Mouse (Mus musculus): ENCODE measurements around the gene Stx4a.
"Not testable (repeated sequence)": the region's sequence is repeated elsewhere in the genome, so short reads cannot be mapped to it uniquely, and the experiment has no call there.

Gene Stx4a

DNA sequence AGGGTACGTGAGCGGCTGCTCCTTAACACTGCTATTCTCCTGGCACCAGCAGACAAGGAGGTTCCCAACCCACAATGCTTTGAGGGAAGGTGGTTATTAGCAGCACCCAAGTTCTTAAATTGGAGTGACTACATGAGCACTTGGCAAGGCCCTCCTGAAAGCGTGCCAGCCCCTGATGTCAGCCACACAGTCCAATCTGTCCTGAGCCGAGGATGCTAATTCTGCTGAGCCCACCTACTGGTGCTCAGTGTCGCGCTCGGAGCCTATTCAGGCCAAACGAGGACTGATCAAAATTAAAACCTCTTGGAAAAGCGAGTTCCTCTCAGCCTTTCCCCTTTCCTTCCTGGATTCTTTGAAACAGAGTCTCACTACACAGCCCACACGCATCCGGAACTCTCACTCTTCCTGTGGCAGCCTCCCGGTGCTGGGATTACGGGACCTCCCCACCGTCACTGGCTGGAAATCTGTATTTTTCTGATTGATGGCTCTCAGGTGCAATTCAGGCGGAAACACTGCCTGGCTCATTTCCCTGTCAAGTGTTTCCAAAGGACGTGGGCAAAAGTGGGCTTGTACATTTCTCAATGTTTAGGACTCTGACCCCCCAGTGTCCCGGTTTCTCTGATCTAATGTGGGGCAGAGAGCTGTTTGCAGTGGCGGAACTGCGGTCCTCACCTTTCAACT is 9.7 kb upstream of the Stx4a start:
- in situ Hi-C loops (cut with MboI, MseI): no loop called here

- in situ Hi-C loops (cut with MboI, MseI): no loop called here
Measured at GRCm38 (mm10) chr7:127815116-127815665, 8.9 kb upstream of the Stx4a start.

DNA sequence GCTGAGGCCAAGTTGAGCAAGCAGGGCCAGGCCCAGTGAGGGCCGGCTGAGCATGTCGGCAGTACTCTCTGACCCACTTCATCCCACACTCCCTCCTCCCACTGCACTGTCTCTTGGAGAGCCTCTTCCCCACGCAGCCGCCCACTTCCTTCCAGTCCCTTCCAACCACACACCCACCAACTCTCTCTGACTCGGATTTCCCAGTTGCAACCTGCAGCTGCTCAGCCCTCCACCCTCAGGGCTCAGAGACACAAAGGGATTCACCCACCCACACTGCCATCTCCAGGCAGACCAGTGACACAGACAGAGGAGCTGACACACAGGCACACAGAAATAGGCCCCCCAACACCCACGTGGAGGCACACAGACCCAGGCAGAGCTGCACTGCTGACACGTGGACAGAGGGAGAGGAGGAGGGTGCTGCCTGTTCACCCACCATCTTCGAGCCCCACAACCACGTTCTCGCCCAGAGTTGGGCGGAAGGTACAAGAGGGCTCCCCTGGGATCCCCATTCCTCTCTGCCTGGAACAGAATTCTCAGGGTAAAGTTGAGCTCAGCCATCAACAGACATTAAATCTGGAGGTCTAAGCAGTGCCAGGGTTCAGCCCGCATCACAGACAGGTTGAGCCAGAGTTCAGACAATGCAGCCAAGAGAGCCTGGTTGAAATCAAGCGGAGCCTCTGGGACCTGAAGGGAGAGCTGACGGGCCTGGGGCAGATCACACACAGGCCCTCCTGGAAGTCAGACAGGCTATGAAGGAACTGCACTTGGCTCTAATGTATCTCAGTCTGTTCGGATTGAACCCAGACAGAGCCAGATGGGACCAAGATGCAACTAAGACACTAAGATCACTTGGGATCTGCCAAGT is 7.9 kb upstream of the Stx4a start:
- in situ Hi-C loops (cut with MboI, MseI): no loop called here

- in situ Hi-C loops (cut with MboI, MseI): no loop called here
Measured at GRCm38 (mm10) chr7:127817053-127817452, 7.0 kb upstream of the Stx4a start.

GRCm38 (mm10) chr7:127817776-127818175 is 6.3 kb upstream of the Stx4a start:
- in situ Hi-C loops (cut with MboI, MseI): no loop called here

- in situ Hi-C loops (cut with MboI, MseI): no loop called here
Measured at GRCm38 (mm10) chr7:127820836-127821509, 3.1 kb upstream of the Stx4a start.

GRCm38 (mm10) chr7:127822494-127822893 is 1.6 kb upstream of the Stx4a start:
- in situ Hi-C loops (cut with MboI, MseI): no loop called here

DNA sequence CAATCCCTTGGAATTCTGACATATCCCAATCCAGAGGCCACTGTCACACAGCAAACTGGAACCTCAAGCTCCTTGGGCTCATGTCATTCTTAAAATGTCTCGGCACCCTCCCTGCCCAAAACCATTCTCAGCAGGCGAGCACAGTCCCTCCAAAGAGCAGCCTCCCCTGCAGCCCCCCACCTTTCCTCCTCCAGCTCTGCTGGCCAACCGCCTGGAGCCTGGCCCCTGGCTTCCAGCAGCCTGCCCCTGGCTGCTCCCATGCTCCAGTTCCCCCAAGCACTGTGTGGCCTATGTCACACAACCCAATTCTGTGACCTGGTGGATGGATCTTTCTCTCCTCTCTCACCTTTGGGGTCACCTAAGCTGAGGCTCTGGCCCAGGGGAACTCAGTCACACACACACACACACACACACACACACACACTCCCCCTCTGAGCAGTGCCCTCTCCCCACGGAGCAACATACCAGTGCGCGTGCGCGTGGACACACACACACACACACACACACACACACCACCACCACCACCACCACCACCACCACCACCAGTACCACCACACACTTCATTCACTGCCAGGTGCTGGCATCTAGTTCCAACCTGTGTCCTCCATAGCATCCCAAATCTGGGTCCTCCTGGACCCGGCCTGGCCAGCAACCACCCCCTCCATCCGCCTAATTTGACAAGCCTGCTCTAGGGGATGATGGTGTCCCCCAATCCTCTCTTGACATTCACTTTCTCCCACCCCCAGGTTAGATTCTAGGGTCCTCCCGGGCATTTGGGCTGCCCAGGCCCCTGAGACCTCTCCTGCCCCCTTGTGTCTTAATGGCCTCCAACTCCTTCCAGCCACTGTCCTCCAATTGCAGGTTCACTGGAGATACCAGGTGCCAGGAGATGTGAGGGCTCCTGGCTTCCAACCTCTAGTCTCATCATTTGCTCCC is 590 bp upstream of the Stx4a start:
- in situ Hi-C loops (cut with MboI, MseI): no loop called here

GRCm38 (mm10) chr7:127835550-127835949 is 11.5 kb downstream of the Stx4a start:
- in situ Hi-C loops (cut with MboI, MseI): no loop called here

GRCm38 (mm10) chr7:127837473-127837872 is 13.4 kb downstream of the Stx4a start:
- in situ Hi-C loops (cut with MboI, MseI): no loop called here

GRCm38 (mm10) chr7:127837878-127838277 is 13.8 kb downstream of the Stx4a start:
- in situ Hi-C loops (cut with MboI, MseI): not testable (repeated sequence)

DNA sequence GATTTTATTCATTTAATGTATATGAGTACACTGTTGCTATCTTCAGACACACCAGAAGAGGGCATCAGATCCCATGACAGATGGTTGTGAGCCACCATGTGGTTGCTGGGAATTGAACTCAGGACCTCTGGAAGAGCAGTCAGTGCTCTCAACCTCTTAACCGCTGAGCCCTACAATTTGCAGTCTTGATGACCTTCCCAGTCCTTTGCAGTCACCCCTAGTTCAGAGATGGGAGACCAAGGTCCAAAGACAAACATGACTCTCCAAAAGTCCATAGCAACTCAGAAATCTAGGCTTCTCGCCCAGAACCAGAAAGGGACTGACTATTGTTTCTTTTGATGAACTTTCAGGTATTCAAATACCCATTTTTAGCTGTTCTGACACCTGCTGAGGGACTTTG is 15.9 kb downstream of the Stx4a start:
- in situ Hi-C loops (cut with MboI, MseI): not testable (repeated sequence)

- in situ Hi-C loops (cut with MboI, MseI): no loop called here
Measured at GRCm38 (mm10) chr7:127840886-127841285, 16.8 kb downstream of the Stx4a start.

DNA sequence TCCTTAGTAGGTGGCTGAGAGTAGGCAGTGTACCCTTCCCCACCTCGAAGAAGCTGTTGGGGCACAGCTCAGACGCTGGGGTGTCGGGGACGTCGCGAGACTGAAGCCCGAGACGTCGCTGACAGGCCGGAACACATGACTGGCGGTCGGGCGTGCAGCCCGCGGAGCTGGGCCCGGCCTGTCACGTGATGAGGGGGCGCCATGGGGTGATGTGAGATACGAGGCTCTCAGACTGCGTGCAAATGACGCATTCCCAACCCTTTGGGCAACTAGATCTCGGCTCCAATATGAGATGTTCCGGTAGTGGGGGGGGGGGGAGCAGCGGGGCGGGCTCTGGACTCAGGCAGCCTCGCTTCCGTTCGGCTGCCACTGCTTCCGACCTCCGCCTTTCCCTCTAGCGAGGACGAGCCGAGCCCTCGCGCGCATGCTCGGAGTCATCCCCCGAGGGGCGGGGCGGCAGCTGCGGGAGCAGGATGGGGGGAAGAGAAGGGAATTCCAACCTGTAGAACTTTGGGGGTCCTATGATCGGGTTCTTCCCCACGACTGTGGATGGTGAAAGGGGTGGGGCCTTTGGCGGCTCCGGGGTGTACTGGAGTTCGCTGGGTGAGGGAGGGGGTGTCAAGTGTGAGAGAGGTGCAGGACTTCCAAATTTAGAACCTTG is 17.4 kb downstream of the Stx4a start:
- in situ Hi-C loops (cut with MboI, MseI): no loop called here

DNA sequence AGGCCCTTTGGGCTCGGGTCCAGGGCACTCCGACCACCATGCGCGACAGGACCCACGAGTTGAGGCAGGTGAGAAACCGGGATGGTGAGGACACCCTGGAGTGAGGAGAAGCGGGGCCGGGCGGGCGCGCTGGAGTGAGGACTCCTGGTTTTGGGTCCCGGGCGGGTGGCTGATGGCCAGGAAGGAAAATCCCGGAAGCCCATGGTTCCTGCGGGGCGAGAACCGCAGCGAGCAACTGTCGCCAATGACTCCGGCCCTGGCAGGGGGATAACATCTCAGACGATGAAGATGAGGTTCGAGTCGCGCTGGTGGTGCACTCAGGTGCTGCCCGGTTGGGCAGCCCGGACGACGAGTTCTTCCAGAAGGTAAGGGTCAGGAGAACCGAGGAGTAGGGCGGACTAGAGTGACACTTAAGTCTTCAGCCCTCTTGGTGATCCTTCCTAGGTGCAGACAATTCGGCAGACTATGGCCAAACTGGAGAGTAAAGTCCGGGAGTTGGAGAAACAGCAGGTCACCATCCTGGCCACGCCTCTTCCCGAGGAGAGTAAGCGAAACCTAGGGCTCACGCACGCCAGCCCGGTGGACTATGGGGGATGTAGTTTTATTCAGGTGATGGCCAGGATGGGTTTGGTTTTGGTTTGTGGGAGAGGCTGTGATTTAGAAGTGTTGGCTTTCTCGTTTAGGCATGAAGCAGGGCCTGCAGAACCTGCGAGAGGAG is 18.1 kb downstream of the Stx4a start:
- in situ Hi-C loops (cut with MboI, MseI): no loop called here

- in situ Hi-C loops (cut with MboI, MseI): no loop called here
Measured at GRCm38 (mm10) chr7:127849973-127850875, 26.1 kb downstream of the Stx4a start.

DNA sequence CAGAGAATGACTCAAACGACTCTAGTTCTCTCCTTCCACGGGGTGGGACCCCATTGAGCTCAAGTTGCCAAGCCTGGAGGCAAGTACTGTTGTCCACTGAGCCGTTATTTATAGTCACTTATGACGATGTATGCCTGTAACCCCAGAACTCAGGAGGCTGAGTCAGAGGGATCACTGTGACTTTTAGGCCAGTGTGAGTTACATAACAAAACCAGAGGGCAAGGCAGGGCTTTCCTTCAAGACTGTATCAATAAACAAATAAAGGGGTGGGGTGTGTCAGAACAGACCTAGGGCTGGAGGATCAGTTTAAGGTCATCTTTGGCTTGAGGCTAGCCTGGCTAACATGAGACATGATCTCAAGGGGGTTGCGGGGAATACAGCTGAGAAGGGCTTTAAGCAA is 26.8 kb downstream of the Stx4a start:
- in situ Hi-C loops (cut with MboI, MseI): no loop called here

DNA sequence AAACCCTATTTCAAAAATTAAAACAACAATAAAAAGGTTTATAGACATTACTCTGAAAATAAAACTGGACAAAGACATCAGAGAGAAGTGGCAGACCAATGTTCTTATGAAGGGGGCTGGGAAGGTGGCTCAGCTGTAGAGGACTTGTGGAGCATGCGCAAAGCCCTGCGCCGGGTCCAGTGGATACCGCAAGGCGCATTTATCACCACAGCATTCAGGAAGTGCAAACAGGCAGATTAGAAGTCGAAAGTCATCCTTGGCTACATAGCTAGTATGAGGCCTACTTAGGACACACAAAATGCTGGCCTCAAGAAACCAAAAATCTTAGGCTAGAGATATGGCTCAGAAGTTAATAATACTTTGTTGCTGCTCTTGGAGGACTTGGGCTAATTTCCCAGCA is 34.2 kb downstream of the Stx4a start:
- in situ Hi-C loops (cut with MboI, MseI): no loop called here

- in situ Hi-C loops (cut with MboI, MseI): loop anchor here (5.0 kb wide), 1 partner anchor 59 kb away; no protein-coding TSS in a partner anchor
Measured at GRCm38 (mm10) chr7:127866434-127866833, 42.3 kb downstream of the Stx4a start.
